Mouse (Mus musculus) adrenal gland, postnatal 14 days (tissue): ENCODE results near the gene Gm1043. TPM values are rescaled to one million over a fixed set of nuclear protein-coding genes. Genes with fewer than 3 reads are reported as not detected.

Experiments
- DNase-seq: peaks from one replicate; pipeline ENCODE4 v3.0.0; 2021; ENCODE audit warnings: mixed read lengths
- total RNA-seq: library from RNA; stranded (reverse); gene quantifications from 2 replicates; pipeline ENCODE4 v1.2.3, GENCODE M21; 2021

Gm1043 gene
- total RNA-seq, 1 experiment from 2014 or later = 0.19 TPM

- DNase-seq = no peak
These were observed 18.2 kb upstream of the Gm1043 start for GRCm38 (mm10) chr5:37066703-37067568.

GRCm38 (mm10) chr5:37073660-37074059, 11.5 kb upstream of the Gm1043 start:
- no peak for DNase-seq

GRCm38 (mm10) chr5:37076692-37077329, 8.4 kb upstream of the Gm1043 start:
- no peak for DNase-seq

GRCm38 (mm10) chr5:37077330-37077698, 7.9 kb upstream of the Gm1043 start:
- no peak for DNase-seq

GRCm38 (mm10) chr5:37079484-37079883, 5.7 kb upstream of the Gm1043 start:
- no peak for DNase-seq

- no peak for DNase-seq
These were observed 4.6 kb upstream of the Gm1043 start for GRCm38 (mm10) chr5:37080601-37081000.

- DNase-seq = peak; percentile 36
These were observed 2.8 kb upstream of the Gm1043 start for GRCm38 (mm10) chr5:37082420-37082819.

- DNase-seq = no peak
These were observed 1.9 kb upstream of the Gm1043 start for GRCm38 (mm10) chr5:37083209-37083770.

GRCm38 (mm10) chr5:37083850-37084249, 1.3 kb upstream of the Gm1043 start:
- no peak for DNase-seq

- DNase-seq = no peak
These were observed 748 bp downstream of the Gm1043 start for GRCm38 (mm10) chr5:37085918-37086317.

- no peak for DNase-seq
These were observed 2.6 kb downstream of the Gm1043 start for GRCm38 (mm10) chr5:37087786-37088185.

GRCm38 (mm10) chr5:37088342-37089108, 3.4 kb downstream of the Gm1043 start:
- no peak for DNase-seq

GRCm38 (mm10) chr5:37091171-37091628, 6.0 kb downstream of the Gm1043 start:
- DNase-seq = peak; percentile 41

GRCm38 (mm10) chr5:37094941-37095340, 9.8 kb downstream of the Gm1043 start:
- peak; percentile 47 for DNase-seq

GRCm38 (mm10) chr5:37097591-37097990, 12.4 kb downstream of the Gm1043 start:
- DNase-seq = no peak

GRCm38 (mm10) chr5:37100813-37101212, 15.6 kb downstream of the Gm1043 start:
- DNase-seq = no peak

- DNase-seq = no peak
These were observed 16.5 kb downstream of the Gm1043 start for GRCm38 (mm10) chr5:37101631-37102030.

- no peak for DNase-seq
These were observed 16.9 kb downstream of the Gm1043 start for GRCm38 (mm10) chr5:37102056-37102455.

GRCm38 (mm10) chr5:37105531-37106456, 20.6 kb downstream of the Gm1043 start:
- DNase-seq = no peak

GRCm38 (mm10) chr5:37107111-37107510, 21.9 kb downstream of the Gm1043 start:
- DNase-seq = no peak

GRCm38 (mm10) chr5:37107611-37108010, 22.4 kb downstream of the Gm1043 start:
- no peak for DNase-seq
